Mouse (Mus musculus) splenic B cell, adult 2 months (primary cell): ENCODE measurements at regions not wholly inside any gene's neighbourhood (a gene's known extent, or its start where the extent isn't known, plus 50 kb on each side); places are given as distances from the start of the nearest gene placed in this dataset.

Experiments used
- DNase-seq: peaks from one replicate; pipeline ENCODE4 v3.0.0-alpha.2; 2011; ENCODE audit warnings: low read depth, low spot score
- H3K27me3 ChIP-seq: 2 replicates; pipeline ENCODE4 v1.6.1; 2012; ENCODE audit warnings: mild to moderate bottlenecking, low read length, moderate library complexity, mixed read lengths; ENCODE audit not compliant: control insufficient read depth, poor library complexity, insufficient read depth, severe bottlenecking
- H3K36me3 ChIP-seq: 2 replicates; pipeline ENCODE4 v1.6.1; 2012; ENCODE audit warnings: mild to moderate bottlenecking, low read length, moderate library complexity, mixed read lengths; ENCODE audit not compliant: control insufficient read depth, poor library complexity, insufficient read depth, severe bottlenecking

DNA sequence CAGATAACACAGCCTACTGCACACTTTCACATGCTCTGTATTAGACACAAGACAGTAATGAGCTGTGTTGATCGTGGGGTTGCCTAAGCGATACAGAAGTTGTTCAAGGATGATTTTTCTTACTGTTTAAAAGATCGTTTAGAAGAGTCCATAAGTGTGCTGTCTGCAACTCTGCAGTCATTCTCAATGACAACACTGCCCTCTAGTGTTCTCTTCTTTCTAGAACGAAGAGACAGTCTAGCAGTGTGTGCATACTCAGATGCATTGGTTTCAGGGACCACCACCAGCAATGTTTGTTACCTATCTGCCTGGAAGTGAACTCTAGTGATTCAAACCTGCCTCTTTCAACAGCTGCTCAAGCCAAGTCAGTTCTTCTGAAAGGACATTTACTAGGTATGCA is 130.7 kb upstream of the Kbtbd8 start:
- peak; percentile 77 for DNase-seq
- no peaks in the 10 kb centered on the region for H3K36me3 ChIP-seq

DNA sequence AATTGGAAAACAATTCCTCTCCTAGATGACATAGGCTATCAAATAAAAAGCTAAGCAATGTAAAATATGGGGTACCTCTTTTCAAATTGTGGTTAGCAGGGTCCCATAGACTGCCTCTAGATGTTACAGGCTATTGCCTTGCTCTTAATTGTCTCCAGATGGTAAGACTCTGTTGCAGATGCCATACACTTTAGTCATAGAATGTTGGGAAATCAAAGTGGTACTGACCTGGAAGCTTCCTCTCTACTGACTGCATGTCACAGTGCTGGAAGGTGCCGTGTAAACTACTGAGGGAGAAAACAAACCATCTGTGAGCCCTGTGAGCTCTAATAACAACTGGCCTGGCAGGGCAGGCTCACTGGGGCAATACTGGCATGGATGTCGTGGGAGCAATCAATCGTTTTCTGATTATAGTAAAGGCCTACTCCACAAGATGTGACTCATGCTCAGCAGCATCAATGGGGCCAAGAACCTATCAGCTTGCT is 132.6 kb upstream of the Kbtbd8 start:
- no peak for DNase-seq
- H3K27me3 ChIP-seq, result no peaks in the 10 kb centered on the region
- no peaks in the 10 kb centered on the region for H3K36me3 ChIP-seq

More for the DNA sequence above, 130.7 kb upstream of the Kbtbd8 start:
- no peaks in the 10 kb centered on the region for H3K27me3 ChIP-seq

DNA sequence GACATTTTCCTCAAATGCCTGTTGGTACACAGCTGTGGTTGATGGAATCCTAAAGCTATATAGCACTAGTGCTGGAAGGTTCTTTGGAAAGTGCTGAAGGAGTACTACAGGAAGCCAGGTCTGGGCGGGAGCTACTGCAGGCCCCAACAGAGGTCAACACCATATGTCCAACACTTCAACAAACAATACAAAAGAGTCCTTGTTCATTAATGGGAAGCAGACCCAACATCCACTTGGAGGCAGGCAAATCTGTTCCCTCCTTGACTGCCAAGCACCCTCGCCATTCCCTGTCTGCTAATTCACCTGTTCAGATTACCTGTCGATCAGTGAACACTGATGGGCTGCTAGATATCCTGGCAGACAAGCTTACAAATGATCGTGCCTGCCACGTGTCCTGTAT is 148.4 kb upstream of the Kbtbd8 start:
- no peaks in the 10 kb centered on the region for H3K27me3 ChIP-seq
- no peak for DNase-seq
- no peaks in the 10 kb centered on the region for H3K36me3 ChIP-seq

DNA sequence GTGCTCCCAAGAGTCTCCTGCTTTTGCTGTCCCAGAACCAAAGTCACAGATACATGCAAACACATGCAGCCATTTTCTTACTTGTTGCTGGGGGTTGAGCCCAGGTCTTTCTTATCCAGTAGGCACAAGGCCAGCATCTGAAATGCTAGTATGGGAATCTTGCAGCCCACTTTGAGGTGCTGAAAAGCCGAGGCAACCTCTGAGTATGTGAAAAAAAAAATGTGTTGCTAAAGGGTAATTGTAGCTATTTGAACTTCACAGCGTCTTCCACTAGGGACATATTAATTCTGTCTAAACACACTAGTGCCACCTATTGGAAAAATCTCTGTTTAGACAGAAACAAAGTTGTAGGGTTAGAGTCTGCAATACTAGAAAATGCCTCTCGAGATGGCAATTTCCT is 150.1 kb upstream of the Kbtbd8 start:
- Histone ChIP-seq H3K27me3 (no peaks in the 10 kb centered on the region), H3K36me3 (no peaks in the 10 kb centered on the region)
- DNase-seq, result peak; percentile 65

DNA sequence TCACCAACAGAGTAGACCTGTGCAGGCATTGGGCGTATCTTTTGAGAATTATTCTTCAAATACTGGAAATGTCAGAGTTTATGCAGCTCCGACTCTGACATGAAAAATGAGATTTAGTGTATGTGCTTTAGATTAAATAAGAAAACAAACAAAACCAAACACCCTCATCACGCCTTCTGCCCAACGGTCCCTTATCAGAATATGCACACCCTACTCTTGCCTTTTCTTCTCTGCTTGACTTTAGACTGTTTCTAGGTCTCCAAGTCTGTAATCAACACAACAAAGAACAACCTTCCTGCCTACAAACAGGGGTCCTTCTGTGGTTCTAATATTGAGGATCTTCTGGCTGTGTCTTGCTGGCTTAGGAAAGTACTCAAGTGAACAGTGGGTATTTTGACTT is 153.8 kb upstream of the Kbtbd8 start:
- Histone ChIP-seq H3K27me3 (no peaks in the 10 kb centered on the region), H3K36me3 (no peaks in the 10 kb centered on the region)
- DNase-seq, result no peak

DNA sequence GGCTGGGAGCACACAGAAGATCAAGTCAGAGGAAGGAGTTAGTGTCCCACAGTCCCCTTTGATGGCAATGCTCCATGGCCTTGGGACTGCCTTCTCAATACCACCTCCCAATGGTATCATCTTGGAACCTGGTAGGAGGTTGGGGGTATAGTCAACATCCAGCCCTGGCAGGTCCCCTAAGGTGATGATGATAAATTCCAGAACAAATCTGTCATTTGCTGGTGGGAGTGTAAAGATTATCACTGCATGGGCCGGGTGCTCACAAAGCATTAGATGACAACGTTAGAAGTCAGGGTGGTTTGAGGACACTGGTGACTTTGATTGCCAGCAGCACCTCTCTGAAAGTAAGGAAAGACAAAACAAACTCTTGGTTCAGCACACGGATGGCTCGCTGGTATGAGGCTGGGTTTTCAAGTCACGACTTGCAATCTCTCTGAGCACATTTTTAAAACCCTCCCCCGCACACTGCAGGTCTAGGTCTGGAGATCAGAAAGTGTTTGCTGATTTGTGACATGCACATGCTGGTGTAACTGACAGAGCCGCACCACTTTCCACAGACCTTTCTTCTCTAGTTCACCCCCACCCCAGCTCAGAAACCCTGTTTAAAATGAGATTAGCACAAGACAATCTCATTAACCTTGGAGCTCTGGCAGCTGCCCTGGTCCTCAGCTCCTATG is 154.5 kb upstream of the Kbtbd8 start:
- DNase-seq, result no peak
- Histone ChIP-seq H3K27me3 (no peaks in the 10 kb centered on the region), H3K36me3 (no peaks in the 10 kb centered on the region)

DNA sequence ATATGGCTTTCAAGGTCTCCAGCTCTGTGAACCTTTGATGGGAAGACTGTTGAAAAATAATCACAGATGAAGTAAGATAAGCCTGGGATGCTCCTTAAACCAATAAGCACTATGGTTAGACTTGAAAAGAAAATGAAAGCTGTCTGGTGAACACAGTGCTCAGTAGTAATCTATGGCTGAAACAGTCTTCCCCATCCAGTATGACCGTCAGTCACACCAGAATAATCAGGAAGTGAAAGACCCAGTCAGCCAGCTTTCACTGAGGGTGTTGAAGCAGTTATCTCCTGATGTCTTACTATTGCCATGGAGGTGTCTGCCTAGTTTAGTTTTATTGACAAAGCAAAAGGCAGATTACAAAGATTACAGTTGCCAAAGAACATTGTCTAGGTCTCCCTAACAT is 155.2 kb upstream of the Kbtbd8 start:
- DNase-seq, result peak; percentile 8

DNA sequence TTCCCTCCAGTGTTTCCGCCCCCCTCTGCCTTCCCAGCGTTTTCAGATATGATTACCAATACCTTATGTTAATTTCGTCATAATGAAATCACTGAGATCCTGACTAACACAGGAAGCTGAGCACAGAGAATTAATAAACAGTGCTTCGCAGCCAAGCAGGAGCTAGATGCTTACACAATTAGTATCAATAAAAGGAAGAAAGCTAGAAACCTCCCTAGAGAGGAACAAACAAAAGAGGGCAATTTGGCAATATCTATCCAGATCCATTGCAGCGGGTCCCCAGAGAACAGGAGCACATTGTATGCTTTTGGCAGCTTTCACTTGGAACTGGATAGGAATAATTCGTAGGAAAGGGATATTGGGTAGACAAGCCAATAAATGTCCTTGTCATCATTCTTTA is 159.1 kb upstream of the Kbtbd8 start:
- Histone ChIP-seq H3K27me3 (no peaks in the 10 kb centered on the region), H3K36me3 (no peaks in the 10 kb centered on the region)
- DNase-seq, result no peak

More for the DNA sequence above, 155.2 kb upstream of the Kbtbd8 start:
- Histone ChIP-seq H3K27me3 (no peaks in the 10 kb centered on the region), H3K36me3 (no peaks in the 10 kb centered on the region)

DNA sequence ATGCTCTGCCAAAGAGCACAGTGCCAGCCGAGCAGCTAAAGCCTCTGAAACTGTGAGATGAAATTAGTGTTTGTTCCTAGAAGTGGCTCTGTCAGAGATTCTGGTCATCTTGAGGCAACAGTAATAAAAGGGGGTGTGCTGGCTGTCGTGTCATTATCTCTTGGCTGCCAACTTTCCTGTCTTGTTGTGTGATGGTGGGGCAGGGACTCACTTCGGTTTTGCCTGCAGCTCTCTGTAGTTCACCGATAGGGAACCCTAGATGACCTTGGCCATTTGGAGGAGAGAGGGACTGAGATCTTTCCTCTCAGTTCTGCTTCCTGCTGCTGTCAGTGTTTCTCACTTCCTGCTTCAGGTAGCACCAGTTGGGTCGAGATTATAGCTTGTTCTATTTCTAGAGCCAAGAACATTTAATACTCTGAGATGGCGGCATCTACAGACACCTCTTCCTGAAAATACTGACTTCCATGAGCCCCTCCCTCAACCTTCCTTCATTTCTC is 159.8 kb upstream of the Kbtbd8 start:
- no peaks in the 10 kb centered on the region for H3K36me3 ChIP-seq
- no peaks in the 10 kb centered on the region for H3K27me3 ChIP-seq
- DNase-seq, result peak; percentile 5

DNA sequence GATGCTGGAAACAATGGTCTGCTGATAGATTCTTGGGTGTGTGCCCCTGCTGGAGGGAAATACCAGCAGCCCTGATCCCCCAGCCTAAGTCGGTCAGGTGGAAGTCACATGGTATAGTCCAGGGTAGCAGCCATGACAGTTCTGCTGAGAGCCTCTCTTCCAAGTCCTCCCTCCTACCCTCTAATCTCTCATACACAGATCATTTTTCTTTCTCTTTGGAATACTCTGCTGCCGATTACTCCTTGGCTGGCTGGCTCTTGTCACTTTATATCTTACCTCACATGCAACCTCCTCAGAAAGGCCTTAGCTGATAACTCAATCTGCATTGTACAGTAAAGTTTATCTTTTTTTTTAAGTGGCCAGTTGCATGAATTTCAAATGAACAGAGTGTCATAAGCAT is 162.5 kb upstream of the Kbtbd8 start:
- Histone ChIP-seq H3K27me3 (no peaks in the 10 kb centered on the region), H3K36me3 (no peaks in the 10 kb centered on the region)
- no peak for DNase-seq

DNA sequence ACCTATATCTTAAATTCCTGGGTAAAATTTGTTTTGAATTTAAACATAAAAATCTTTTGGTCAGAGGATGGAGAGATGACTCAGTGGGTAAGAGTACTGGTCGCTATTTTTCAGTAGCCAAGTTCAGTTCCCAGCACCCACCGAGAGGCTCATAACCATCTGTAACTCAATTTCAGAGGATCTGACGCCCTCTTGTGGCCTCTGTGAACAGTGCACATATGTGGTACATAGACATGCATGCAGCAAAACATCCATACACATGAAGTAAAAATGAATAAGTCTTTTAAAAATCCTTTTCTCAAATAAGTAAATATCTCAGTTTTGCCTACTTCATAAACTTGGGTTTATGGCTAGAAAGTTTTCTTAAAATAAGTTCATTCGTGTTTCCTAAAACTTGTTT is 163.4 kb upstream of the Kbtbd8 start:
- Histone ChIP-seq H3K36me3 (no peaks in the 10 kb centered on the region), H3K27me3 (no peaks in the 10 kb centered on the region)
- no peak for DNase-seq

DNA sequence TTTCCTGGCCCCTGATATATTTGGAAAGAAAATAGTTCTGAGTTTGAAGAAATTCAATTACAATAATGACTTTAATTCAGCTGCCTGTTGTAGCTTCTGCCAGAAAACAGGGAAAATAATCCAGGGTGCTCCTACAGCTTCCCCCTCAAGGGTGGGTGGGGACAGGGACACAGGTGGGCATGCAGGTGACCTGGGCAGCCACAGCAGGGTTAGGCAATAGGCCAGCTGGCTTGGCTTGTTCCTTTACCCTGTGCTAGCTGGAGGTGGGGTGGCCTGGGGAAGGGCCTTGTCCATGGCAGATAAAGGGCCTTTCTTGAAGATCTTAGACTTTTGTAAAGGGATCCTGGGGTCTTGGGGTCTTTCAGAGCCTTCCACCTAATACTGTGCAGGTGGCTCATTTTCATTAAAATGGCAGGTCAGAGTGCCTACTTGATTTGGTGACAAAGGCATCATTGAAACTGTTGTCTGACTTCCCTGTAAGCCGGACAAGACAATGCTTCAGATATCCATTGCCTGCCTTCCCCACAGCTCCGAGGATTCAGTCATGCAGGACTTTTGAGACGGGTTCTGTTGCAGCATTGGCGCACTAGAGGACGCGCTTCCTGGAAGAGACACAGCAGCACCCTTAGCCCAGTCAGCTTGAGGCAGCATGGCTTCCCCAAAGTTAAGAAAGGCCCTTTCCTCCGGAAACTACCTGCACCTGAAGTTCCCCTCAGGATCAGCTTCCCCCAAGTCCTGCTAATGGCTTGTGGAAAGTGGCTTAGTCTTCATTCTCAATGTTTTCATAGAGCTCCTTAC is 164.9 kb upstream of the Kbtbd8 start:
- Histone ChIP-seq H3K36me3 (no peaks in the 10 kb centered on the region), H3K27me3 (no peaks in the 10 kb centered on the region)
- DNase-seq, result no peak

DNA sequence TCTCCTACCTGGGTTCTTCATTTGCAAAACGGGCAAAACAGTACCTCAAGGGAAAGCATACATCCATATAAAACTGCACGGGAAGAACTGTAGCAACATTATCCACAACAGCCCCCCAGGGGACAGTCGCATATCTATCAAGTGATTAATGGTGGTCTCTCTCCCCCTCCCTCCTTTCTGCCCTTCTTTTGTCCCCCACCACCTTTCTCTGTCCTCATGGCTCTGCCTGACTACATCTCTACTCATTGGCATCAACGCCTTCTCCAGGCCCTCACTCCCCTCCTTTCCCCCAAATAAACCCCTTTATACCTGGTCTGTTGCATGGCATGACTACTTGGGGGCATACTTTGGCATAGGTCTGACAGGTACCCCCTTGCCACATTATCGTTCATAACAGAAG is 166.1 kb upstream of the Kbtbd8 start:
- Histone ChIP-seq H3K27me3 (no peaks in the 10 kb centered on the region), H3K36me3 (no peaks in the 10 kb centered on the region)
- DNase-seq, result no peak

DNA sequence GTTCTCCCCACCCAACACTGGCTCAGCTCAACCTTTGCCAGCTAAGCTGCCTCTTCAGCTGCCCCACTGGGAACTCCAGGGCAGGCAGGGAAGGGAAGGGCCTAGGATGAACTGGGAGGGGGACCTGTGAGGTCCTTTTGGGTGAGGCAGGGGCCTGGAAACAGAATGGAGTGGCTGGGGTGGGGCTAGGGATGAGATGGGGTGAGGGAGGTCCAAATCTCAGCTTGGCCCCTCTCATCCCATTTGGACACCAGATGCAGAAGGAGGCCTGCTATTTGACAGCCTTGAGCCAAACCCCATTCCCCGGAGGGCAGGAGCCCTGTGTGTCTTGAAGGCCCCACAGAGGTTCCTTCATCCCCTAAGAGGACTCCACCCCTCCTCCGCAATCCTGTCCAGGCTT is 166.7 kb upstream of the Kbtbd8 start:
- no peaks in the 10 kb centered on the region for H3K27me3 ChIP-seq
- no peaks in the 10 kb centered on the region for H3K36me3 ChIP-seq
- no peak for DNase-seq

DNA sequence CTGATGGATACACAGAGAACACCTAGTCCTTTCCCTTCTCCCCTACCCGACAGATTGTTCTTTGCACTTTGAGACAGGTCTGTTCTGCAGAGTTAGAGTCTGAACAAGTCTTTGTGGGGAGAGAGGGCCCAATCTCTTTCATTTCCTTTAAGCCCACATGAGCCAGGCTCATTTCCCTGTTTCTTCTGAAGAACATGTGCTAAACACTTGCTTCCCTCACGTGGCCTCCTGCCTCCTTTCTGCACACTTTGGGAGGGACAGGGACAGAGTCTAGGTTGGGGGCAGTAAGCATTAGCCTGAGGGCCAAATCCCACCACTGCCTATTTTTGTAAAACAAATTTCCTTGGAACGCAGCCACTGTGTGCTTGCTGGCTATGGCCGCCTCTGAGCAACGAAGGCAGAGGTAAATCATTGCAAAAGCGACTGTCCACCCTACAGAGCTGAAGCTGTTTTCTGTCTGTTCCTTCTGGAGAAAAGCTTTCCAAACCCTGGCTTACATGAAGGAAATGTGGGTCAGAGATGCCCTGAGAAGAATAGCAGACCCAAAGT is 170.6 kb upstream of the Kbtbd8 start:
- DNase-seq, result no peak
- no peaks in the 10 kb centered on the region; the same call in 1 of the 2 replicates for H3K27me3 ChIP-seq
- no peaks in the 10 kb centered on the region for H3K36me3 ChIP-seq
